Mouse (Mus musculus) cerebellum, adult 2 months (tissue): ENCODE data around the gene Podxl. TPM values are rescaled to one million over a fixed set of nuclear protein-coding genes. Genes with fewer than 3 reads are reported as not detected.

Experiments
- DNase-seq, 2 experiments: peaks; one replicate each; pipeline ENCODE4 v3.0.0; 2021
- H3K27ac ChIP-seq: fragments of 200-500 bp; 2 replicates; pipeline ENCODE4 v1.5.1; 2012; ENCODE audit warnings: low read length, control low read depth, inconsistent platforms; ENCODE audit not compliant: insufficient read depth
- H3K27me3 ChIP-seq: fragments of 200-500 bp; 2 replicates; pipeline ENCODE4 v1.6.1; 2012; ENCODE audit warnings: inconsistent platforms, mild to moderate bottlenecking, low read length, moderate library complexity; ENCODE audit not compliant: control insufficient read depth, insufficient read depth
- H3K4me1 ChIP-seq: fragments of 200-500 bp; 2 replicates; pipeline ENCODE4 v1.6.1; 2011; ENCODE audit warnings: low read length; ENCODE audit not compliant: control insufficient read depth, insufficient read depth
- H3K4me3 ChIP-seq: fragments of 200-500 bp; replicated peaks from 2 replicates; pipeline ENCODE3; 2011; ENCODE audit warnings: mild to moderate bottlenecking, low read depth, low read length, control low read depth; ENCODE audit not compliant: insufficient read depth
- CTCF ChIP-seq: fragments of 200-500 bp; IDR thresholded peaks from 2 replicates; pipeline ENCODE4 v1.5.1; 2011; ENCODE audit warnings: low read depth, mild to moderate bottlenecking, control low read depth, low read length, moderate library complexity, borderline replicate concordance; ENCODE audit not compliant: insufficient read depth
- POLR2A ChIP-seq: fragments of 200-500 bp; IDR thresholded peaks from 2 replicates; pipeline ENCODE4 v1.6.1; 2011; ENCODE audit warnings: low read length, control low read depth, borderline replicate concordance; ENCODE audit not compliant: insufficient read depth
- WGBS: fragments of 180-500 bp; shearing (Covaris S2); methylation state at CpG from one replicate; pipeline ENCODE4 v1.1.7; 2018; 5-methylcytosine and 5-hydroxymethylcytosine counted together
- polyA plus RNA-seq: library from polyadenylated mRNA; depleted of rRNA; stranded (reverse); fragments of >200 nt; gene quantifications from 2 replicates; pipeline ENCODE4 v1.2.3, GENCODE M21; 2012; rRNA removed

Gene Podxl
- polyA plus RNA-seq, 1 experiment = 16.5 TPM

- TF ChIP-seq POLR2A (no peak), CTCF (no peak; the same call in 1 of the 2 replicates)
Observed at GRCm38 (mm10) chr6:31478221-31478620, 85.6 kb downstream of the Podxl start.

More at GRCm38 (mm10) chr6:31478221-31478620, 85.6 kb downstream of the Podxl start:
- no peaks in the 10 kb centered on the region for H3K4me1 ChIP-seq
- DNase-seq = no peak
- no peak overlapping the region for H3K4me3 ChIP-seq
- H3K27ac ChIP-seq = no peak overlapping the region
- no peaks in the 10 kb centered on the region for H3K27me3 ChIP-seq
- WGBS = 71% methylated on average over 4 of the region's 4 CpGs

Other genes starting within 250 kb of the Podxl start
- 48.4 and 53.9 TPM in 2 replicates for gene Mkln1, start 165.2 kb downstream of the Podxl start, polyA plus RNA-seq